Mouse (Mus musculus): ENCODE measurements around the gene Hs3st3a1.

DNA sequence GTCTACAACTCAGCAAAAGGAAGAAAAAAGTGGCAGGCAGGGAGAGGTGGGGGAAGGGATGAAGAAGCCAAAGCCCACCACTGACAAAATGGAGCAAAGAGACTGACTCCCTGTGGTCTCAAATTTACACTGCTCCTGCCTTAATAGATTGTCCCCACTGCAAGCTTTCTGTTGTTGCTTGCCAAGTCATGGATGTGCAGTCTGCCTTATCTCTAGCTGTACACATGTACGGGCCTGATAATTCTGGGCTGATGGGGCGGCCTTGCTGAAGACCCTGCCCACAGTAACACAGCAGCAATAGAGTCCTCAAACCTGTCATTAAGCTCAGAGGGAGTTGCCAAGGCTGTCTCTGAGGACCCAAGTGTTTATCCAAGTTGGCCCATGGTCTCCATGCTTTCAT is 74.0 kb downstream of the Hs3st3a1 start:
- TF ChIP-seq POLR2A (IDR thresholded peaks at IDR 0.05; ENCODE audit: insufficient read length, low read depth) (no peak), POLR2AphosphoS2 (IDR thresholded peaks at IDR 0.05; ENCODE audit: insufficient read length, low read depth) (no peak), MAX (IDR thresholded peaks at IDR 0.05; ENCODE audit: low read depth) (no peak), E2F4 (IDR thresholded peaks at IDR 0.05; ENCODE audit: insufficient read depth) (no peak), TCF12 (IDR thresholded peaks at IDR 0.05; ENCODE audit: insufficient read depth, poor library complexity, severe bottlenecking) (no peak)

Measured in myocyte (in vitro differentiated cells).